Mouse (Mus musculus) heart, embryonic 12.5 days (tissue): ENCODE results near the gene Megf6. TPM values are rescaled to one million over a fixed set of nuclear protein-coding genes. Genes with fewer than 3 reads are reported as not detected.

Source experiments
- ATAC-seq: fragments of 200-750 bp; cut with Nextera tagmentation; 2 replicates; pipeline ENCODE4 v1.8.0; 2017; ENCODE audit warnings: moderate TSS enrichment, moderate library complexity; ENCODE audit not compliant: insufficient number of reproducible peaks, low FRiP score
- H3K27ac ChIP-seq: fragments of 300-500 bp; sonication (generic); 2 replicates; pipeline ENCODE4 v1.5.1; 2016; ENCODE audit warnings: mild to moderate bottlenecking, moderate library complexity; ENCODE audit not compliant: poor library complexity, severe bottlenecking
- H3K27me3 ChIP-seq: fragments of 300-500 bp; sonication (generic); replicated peaks from 2 replicates; pipeline ENCODE4 v1.6.1; 2016; ENCODE audit warnings: mild to moderate bottlenecking, moderate library complexity
- H3K36me3 ChIP-seq: fragments of 300-500 bp; sonication (generic); 2 replicates; pipeline ENCODE4 v1.6.1; 2016; ENCODE audit warnings: mild to moderate bottlenecking, moderate library complexity
- H3K4me1 ChIP-seq: fragments of 300-500 bp; sonication (generic); replicated peaks from 2 replicates; pipeline ENCODE4 v1.6.1; 2016; ENCODE audit warnings: mild to moderate bottlenecking
- H3K4me2 ChIP-seq: fragments of 300-500 bp; sonication (generic); 2 replicates; pipeline ENCODE4 v1.6.1; 2016; ENCODE audit warnings: mild to moderate bottlenecking, moderate library complexity
- H3K4me3 ChIP-seq: fragments of 300-500 bp; sonication (generic); 2 replicates; pipeline ENCODE4 v1.5.1; 2016; ENCODE audit warnings: mild to moderate bottlenecking
- H3K9ac ChIP-seq: fragments of 300-500 bp; sonication (generic); 2 replicates; pipeline ENCODE4 v1.6.1; 2016; ENCODE audit warnings: mild to moderate bottlenecking, moderate library complexity
- H3K9me3 ChIP-seq: fragments of 300-500 bp; sonication (generic); replicated peaks from 2 replicates; pipeline ENCODE4 v1.6.1; 2016; ENCODE audit warnings: mild to moderate bottlenecking, moderate library complexity
- WGBS: fragments of 180-500 bp; shearing (Covaris S2); methylation state at CpG from one replicate; pipeline ENCODE4 v1.1.7; 2016; 5-methylcytosine and 5-hydroxymethylcytosine counted together
- polyA plus RNA-seq: library from polyadenylated mRNA; unstranded; fragments of >200 nt; fragmentation: Nextera tagmentation; extraction: Ambion mirVana; gene quantifications from 2 replicates; pipeline ENCODE4 v1.2.1, GENCODE M21; 2016

Gene Megf6
- polyA plus RNA-seq, 1 experiment from 2014 or later: 19.4 TPM

DNA sequence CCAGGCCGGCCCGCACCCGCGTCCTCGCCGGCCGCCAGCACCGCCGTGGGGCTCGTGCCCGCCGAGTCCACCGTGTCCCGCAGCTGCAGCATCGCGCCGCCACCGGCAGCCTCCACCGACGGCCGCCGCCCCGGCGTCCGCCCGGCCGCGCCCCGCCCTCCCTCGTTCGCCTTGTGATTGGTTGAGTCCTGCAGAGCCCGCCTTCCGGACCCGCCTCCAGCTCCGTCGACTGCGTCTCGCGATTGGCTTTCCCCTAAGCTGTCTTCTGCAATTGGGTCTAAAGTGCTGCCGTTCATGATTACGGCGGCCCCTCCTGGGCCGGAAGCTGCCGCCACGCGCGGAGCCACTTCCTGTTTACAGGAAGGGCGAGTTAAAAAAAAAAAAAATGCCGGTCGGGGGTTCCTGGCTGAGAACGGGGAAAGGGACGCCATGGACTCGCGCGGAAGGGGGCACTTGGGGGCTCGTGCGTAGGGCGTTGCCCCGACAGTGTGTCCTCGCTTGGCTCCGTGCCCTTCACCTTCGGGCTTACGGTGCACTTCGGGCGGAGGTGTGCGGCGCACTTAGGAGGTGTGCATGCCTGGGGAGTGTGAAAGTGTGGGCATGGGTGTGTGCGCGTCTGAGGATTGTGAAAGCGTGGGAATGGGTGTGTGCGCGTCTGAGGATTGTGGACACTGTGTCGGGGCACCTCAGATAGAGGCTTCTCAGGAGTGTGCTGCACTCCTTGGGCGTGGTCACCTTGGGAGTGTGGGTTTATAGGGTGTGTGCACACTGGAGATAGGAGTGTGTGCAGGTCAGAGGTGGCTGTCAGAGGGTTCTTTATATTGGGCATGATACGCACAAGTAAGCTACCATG is 9.8 kb upstream of the Megf6 start, which contains the start of gene Tprgl:
Tprgl (minus strand) TSS at position 129 of the 853 bp plus-strand sequence.
- Histone ChIP-seq H3K4me1 (peaks cover 21% of the 10 kb centered on the region), H3K4me2 (peak within 1 kb of the TSS; percentile 96), H3K4me3 (peak within 1 kb of the TSS; percentile 93), H3K27me3 (no peaks in the 10 kb centered on the region), H3K36me3 (peaks cover 32% of the 10 kb centered on the region), H3K27ac (peak within 1 kb of the TSS; percentile 83), H3K9me3 (no peaks in the 10 kb centered on the region), H3K9ac (peak within 1 kb of the TSS; percentile 94)
- peak; percentile 97 for ATAC-seq
- under 1% methylated on average over 75 of the region's 75 CpGs for WGBS

- H3K27ac ChIP-seq: no peak overlapping the region
- H3K27me3 ChIP-seq: peaks cover 2% of the 10 kb centered on the region; the same call in 1 of the 2 replicates
- H3K9me3 ChIP-seq: no peaks in the 10 kb centered on the region
- peaks cover 6% of the 10 kb centered on the region for H3K36me3 ChIP-seq
- H3K4me2 ChIP-seq: no peak overlapping the region
- no peak overlapping the region for H3K4me3 ChIP-seq
- H3K4me1 ChIP-seq: peaks cover 21% of the 10 kb centered on the region
- no peak for ATAC-seq
- 15% methylated on average over 7 of the region's 7 CpGs for WGBS
- no peak overlapping the region for H3K9ac ChIP-seq
Observed at GRCm38 (mm10) chr4:154163296-154163695, 7.2 kb upstream of the Megf6 start.

DNA sequence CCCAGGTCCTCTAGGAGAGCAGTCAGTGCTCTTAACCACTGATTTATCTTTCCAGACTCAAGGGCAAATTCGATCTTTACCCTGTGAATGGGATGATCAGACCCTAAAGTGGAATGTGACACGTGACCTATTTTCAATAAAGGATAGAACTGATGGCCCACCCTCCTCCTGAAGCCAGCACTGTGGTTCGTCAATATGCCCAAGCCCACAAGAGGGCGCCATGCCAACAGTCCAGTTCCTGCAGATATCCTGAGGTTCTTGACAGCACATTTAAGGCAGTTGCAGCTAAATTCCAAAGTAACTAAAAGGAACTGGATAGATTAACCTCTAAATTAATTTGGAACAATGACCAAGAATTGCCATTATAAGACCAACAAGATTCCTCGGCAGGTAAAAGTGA is 3.5 kb upstream of the Megf6 start:
- no peak for ATAC-seq
- H3K9me3 ChIP-seq: no peaks in the 10 kb centered on the region
- WGBS: 23% methylated on average over 5 of the region's 5 CpGs

GRCm38 (mm10) chr4:154170021-154170420 is 509 bp upstream of the Megf6 start:
- Histone ChIP-seq H3K4me3 (peak overlapping the region; percentile 61), H3K4me1 (peaks cover 27% of the 10 kb centered on the region), H3K9ac (peak overlapping the region; percentile 52; the same call in 1 of the 2 replicates), H3K36me3 (no peaks in the 10 kb centered on the region), H3K4me2 (peak overlapping the region; percentile 95), H3K27ac (no peak overlapping the region), H3K9me3 (no peaks in the 10 kb centered on the region), H3K27me3 (peaks cover 63% of the 10 kb centered on the region)
- peak; percentile 20; the same call in 1 of the 2 replicates for ATAC-seq
- WGBS: 3% methylated on average over 15 of the region's 15 CpGs

More for the DNA sequence above, 3.5 kb upstream of the Megf6 start:
- H3K4me1 ChIP-seq: peaks cover 27% of the 10 kb centered on the region
- H3K27me3 ChIP-seq: peaks cover 40% of the 10 kb centered on the region
- H3K9ac ChIP-seq: no peak overlapping the region
- H3K27ac ChIP-seq: no peak overlapping the region
- no peaks in the 10 kb centered on the region for H3K36me3 ChIP-seq
- H3K4me3 ChIP-seq: no peak overlapping the region
- no peak overlapping the region for H3K4me2 ChIP-seq

DNA sequence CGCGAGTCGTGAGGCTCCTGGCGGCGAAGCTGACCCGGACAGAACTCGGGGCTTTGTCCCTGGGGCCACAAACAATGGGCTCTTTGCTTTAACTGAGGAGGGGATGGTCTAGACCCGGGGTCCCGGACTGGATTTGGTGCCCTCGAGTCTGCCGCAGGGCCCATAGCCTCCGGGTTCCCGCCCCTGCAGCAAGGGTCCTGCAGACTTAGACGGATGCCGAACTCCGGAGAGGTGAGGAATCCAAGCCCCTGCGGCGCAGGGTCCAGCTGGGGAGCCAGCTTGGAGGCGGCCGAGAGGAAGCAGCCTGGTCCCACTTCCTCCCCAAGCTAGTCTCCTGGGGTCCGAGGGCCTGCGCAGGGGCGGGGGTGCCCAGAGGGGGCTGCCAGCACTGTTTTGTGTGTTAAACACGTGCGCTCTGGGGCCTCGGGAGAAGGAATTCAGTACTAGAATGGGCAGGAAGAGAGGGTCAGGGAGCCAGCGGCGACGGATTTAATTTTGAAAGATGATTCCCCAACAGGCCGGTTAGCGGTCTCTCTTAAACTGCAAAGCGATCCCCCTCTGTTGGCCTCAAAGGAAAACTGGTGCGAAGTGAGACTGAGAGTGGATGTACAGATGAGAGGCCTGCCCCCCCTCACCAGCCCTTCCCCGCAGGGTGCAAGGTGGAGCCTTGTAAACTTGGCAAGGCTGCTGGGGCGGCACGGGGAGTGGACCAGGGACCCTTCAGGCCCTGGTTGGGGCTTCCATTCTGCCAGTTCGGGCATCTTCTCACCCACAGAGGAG is 811 bp downstream of the Megf6 start:
- Histone ChIP-seq H3K36me3 (no peaks in the 10 kb centered on the region), H3K4me3 (peak overlapping the region; percentile 61), H3K27ac (no peak overlapping the region), H3K27me3 (peaks cover 67% of the 10 kb centered on the region), H3K4me2 (peak overlapping the region; percentile 95), H3K4me1 (peaks cover 27% of the 10 kb centered on the region), H3K9me3 (no peaks in the 10 kb centered on the region), H3K9ac (peak overlapping the region; percentile 51)
- peak; percentile 3; the same call in 1 of the 2 replicates for ATAC-seq
- WGBS: 1% methylated on average over 37 of the region's 37 CpGs

- peak overlapping the region; percentile 61 for H3K4me3 ChIP-seq
Observed at GRCm38 (mm10) chr4:154171931-154172604, 1.5 kb downstream of the Megf6 start.

GRCm38 (mm10) chr4:154177257-154177656 is 6.7 kb downstream of the Megf6 start:
- ATAC-seq: no peak
- Histone ChIP-seq H3K4me1 (no peaks in the 10 kb centered on the region), H3K4me3 (no peak overlapping the region), H3K9ac (no peak overlapping the region), H3K36me3 (no peaks in the 10 kb centered on the region), H3K27me3 (peaks cover 29% of the 10 kb centered on the region), H3K27ac (no peak overlapping the region), H3K9me3 (no peaks in the 10 kb centered on the region), H3K4me2 (no peak overlapping the region)
- WGBS: 59% methylated on average over 8 of the region's 8 CpGs

More at GRCm38 (mm10) chr4:154171931-154172604, 1.5 kb downstream of the Megf6 start:
- Histone ChIP-seq H3K4me2 (peak overlapping the region; percentile 95), H3K36me3 (no peaks in the 10 kb centered on the region), H3K4me1 (peaks cover 27% of the 10 kb centered on the region), H3K27ac (no peak overlapping the region), H3K9me3 (no peaks in the 10 kb centered on the region), H3K27me3 (peaks cover 67% of the 10 kb centered on the region), H3K9ac (peak overlapping the region; percentile 51; the same call in 1 of the 2 replicates)
- no peak for ATAC-seq
- WGBS: 34% methylated on average over 13 of the region's 13 CpGs

- ATAC-seq: no peak
- H3K27ac ChIP-seq: no peak overlapping the region
- peaks cover 8% of the 10 kb centered on the region; the same call in 1 of the 2 replicates for H3K27me3 ChIP-seq
- WGBS: 73% methylated on average over 7 of the region's 7 CpGs
- no peak overlapping the region for H3K4me3 ChIP-seq
- no peaks in the 10 kb centered on the region for H3K36me3 ChIP-seq
- H3K9ac ChIP-seq: no peak overlapping the region
- H3K4me2 ChIP-seq: no peak overlapping the region
- peaks cover 15% of the 10 kb centered on the region for H3K4me1 ChIP-seq
- H3K9me3 ChIP-seq: no peaks in the 10 kb centered on the region
Observed at GRCm38 (mm10) chr4:154181001-154181400, 10.5 kb downstream of the Megf6 start.

GRCm38 (mm10) chr4:154183566-154183965 is 13.0 kb downstream of the Megf6 start:
- Histone ChIP-seq H3K27ac (no peak overlapping the region), H3K4me1 (peaks cover 31% of the 10 kb centered on the region), H3K4me2 (no peak overlapping the region), H3K4me3 (no peak overlapping the region), H3K27me3 (peaks cover 12% of the 10 kb centered on the region; the same call in 1 of the 2 replicates), H3K9me3 (no peaks in the 10 kb centered on the region), H3K9ac (no peak overlapping the region), H3K36me3 (no peaks in the 10 kb centered on the region)
- 0 out of 2 replicates have a peak, but pooled peaks have one; percentile 31 for ATAC-seq
- 57% methylated on average over 5 of the region's 5 CpGs for WGBS

GRCm38 (mm10) chr4:154185001-154185400 is 14.5 kb downstream of the Megf6 start:
- Histone ChIP-seq H3K27me3 (peaks cover 12% of the 10 kb centered on the region; the same call in 1 of the 2 replicates), H3K9ac (0 out of 2 replicates have a peak overlapping the region, but pooled peaks have one; percentile 22), H3K36me3 (no peaks in the 10 kb centered on the region), H3K4me1 (peaks cover 37% of the 10 kb centered on the region), H3K4me2 (no peak overlapping the region), H3K27ac (0 out of 2 replicates have a peak overlapping the region, but pooled peaks have one; percentile 1), H3K9me3 (no peaks in the 10 kb centered on the region), H3K4me3 (no peak overlapping the region)
- no peak for ATAC-seq
- 55% methylated on average over 5 of the region's 5 CpGs for WGBS
